Mouse (Mus musculus) midbrain, embryonic 15.5 days (tissue): ENCODE measurements around the gene Srd5a3. TPM values are rescaled to one million over a fixed set of nuclear protein-coding genes. Genes with fewer than 3 reads are reported as not detected.
"Not testable (repeated sequence)": the region's sequence is repeated elsewhere in the genome, so short reads cannot be mapped to it uniquely, and the experiment has no call there.

Experiments used
- ATAC-seq: fragments of 200-750 bp; cut with Nextera tagmentation; replicated peaks from 2 replicates; pipeline ENCODE4 v1.8.0; 2017; ENCODE audit warnings: moderate TSS enrichment
- H3K27ac ChIP-seq: fragments of 300-500 bp; sonication (generic); 2 replicates; pipeline ENCODE4 v1.5.1; 2015; ENCODE audit warnings: mild to moderate bottlenecking, inconsistent platforms
- H3K27me3 ChIP-seq: fragments of 300-500 bp; sonication (generic); replicated peaks from 2 replicates; pipeline ENCODE4 v1.6.1; 2015; ENCODE audit warnings: inconsistent platforms
- H3K36me3 ChIP-seq: fragments of 300-500 bp; sonication (generic); replicated peaks from 2 replicates; pipeline ENCODE4 v1.6.1; 2015; ENCODE audit warnings: inconsistent platforms
- H3K4me1 ChIP-seq: fragments of 300-500 bp; sonication (generic); 2 replicates; pipeline ENCODE4 v1.6.1; 2015; ENCODE audit warnings: inconsistent platforms
- H3K4me2 ChIP-seq: fragments of 300-500 bp; sonication (generic); 2 replicates; pipeline ENCODE4 v1.6.1; 2015; ENCODE audit warnings: inconsistent platforms, mild to moderate bottlenecking, moderate library complexity
- H3K4me3 ChIP-seq: fragments of 300-500 bp; sonication (generic); 2 replicates; pipeline ENCODE4 v1.5.1; 2015; ENCODE audit warnings: mild to moderate bottlenecking, inconsistent platforms
- H3K9ac ChIP-seq: fragments of 300-500 bp; sonication (generic); 2 replicates; pipeline ENCODE4 v1.6.1; 2015; ENCODE audit warnings: mild to moderate bottlenecking, inconsistent platforms
- H3K9me3 ChIP-seq: fragments of 300-500 bp; sonication (generic); 2 replicates; pipeline ENCODE4 v1.6.1; 2016; ENCODE audit warnings: inconsistent platforms
- WGBS: fragments of 180-500 bp; shearing (Covaris S2); methylation state at CpG from one replicate; pipeline ENCODE4 v1.1.7; 2015; ENCODE audit warnings: mixed read lengths; 5-methylcytosine and 5-hydroxymethylcytosine counted together
- polyA plus RNA-seq: library from polyadenylated mRNA; unstranded; fragments of >200 nt; fragmentation: Nextera tagmentation; extraction: Ambion mirVana; gene quantifications from 2 replicates; pipeline ENCODE4 v1.2.1, GENCODE M21; 2015

Srd5a3 gene
- polyA plus RNA-seq = 15.5 and 17.8 TPM in 2 replicates

GRCm38 (mm10) chr5:76139808-76140729 lies at the start of gene Srd5a3:
Gene Srd5a3 (plus strand): TSS chr5:76140271.
- peak within 1 kb of the TSS; percentile 93 for H3K4me3 ChIP-seq
- H3K9ac ChIP-seq = peak within 1 kb of the TSS; percentile 94
- no peaks in the 10 kb centered on the region for H3K27me3 ChIP-seq
- peak within 1 kb of the TSS; percentile 93 for H3K27ac ChIP-seq
- H3K9me3 ChIP-seq = no peaks in the 10 kb centered on the region
- ATAC-seq = peak; percentile 96
- WGBS = 2% methylated on average over 66 of the region's 69 CpGs
- H3K36me3 ChIP-seq = no peaks in the 10 kb centered on the region
- H3K4me2 ChIP-seq = peak within 1 kb of the TSS; percentile 92
- H3K4me1 ChIP-seq = peaks cover 13% of the 10 kb centered on the region

- H3K4me2 ChIP-seq, H3K9ac ChIP-seq, ATAC-seq, H3K27ac ChIP-seq, H3K9me3 ChIP-seq, H3K36me3 ChIP-seq, H3K4me3 ChIP-seq, H3K27me3 ChIP-seq, H3K4me1 ChIP-seq: not testable (repeated sequence)
- 81% methylated on average over 5 of the region's 5 CpGs for WGBS
These were observed 36.3 kb upstream of the Srd5a3 start for GRCm38 (mm10) chr5:76103809-76104208.

GRCm38 (mm10) chr5:76107306-76107705 lies 32.8 kb upstream of the Srd5a3 start:
- Histone ChIP-seq H3K9me3 (no peaks in the 10 kb centered on the region), H3K9ac (no peak overlapping the region), H3K4me2 (no peak overlapping the region), H3K36me3 (no peaks in the 10 kb centered on the region), H3K27ac (no peak overlapping the region), H3K27me3 (no peaks in the 10 kb centered on the region), H3K4me1 (no peaks in the 10 kb centered on the region), H3K4me3 (no peak overlapping the region)
- whole genome bisulfite sequencing = 82% methylated on average over 5 of the region's 5 CpGs
- no peak for ATAC-seq

- Histone ChIP-seq H3K36me3 (no peaks in the 10 kb centered on the region), H3K27me3 (no peaks in the 10 kb centered on the region), H3K9me3 (no peaks in the 10 kb centered on the region), H3K4me1 (no peaks in the 10 kb centered on the region), H3K27ac (no peak overlapping the region), H3K4me3 (no peak overlapping the region), H3K9ac (no peak overlapping the region), H3K4me2 (no peak overlapping the region)
- ATAC-seq = no peak
- 87% methylated on average over 3 of the region's 3 CpGs for WGBS
These were observed 31.6 kb upstream of the Srd5a3 start for GRCm38 (mm10) chr5:76108496-76108895.

GRCm38 (mm10) chr5:76111173-76111572 lies 28.9 kb upstream of the Srd5a3 start:
- Histone ChIP-seq H3K9me3 (no peaks in the 10 kb centered on the region), H3K9ac (no peak overlapping the region), H3K36me3 (no peaks in the 10 kb centered on the region), H3K27me3 (no peaks in the 10 kb centered on the region), H3K4me3 (no peak overlapping the region), H3K27ac (no peak overlapping the region), H3K4me1 (no peaks in the 10 kb centered on the region), H3K4me2 (no peak overlapping the region)
- no peak for ATAC-seq
- WGBS = 88% methylated on average over 3 of the region's 3 CpGs

GRCm38 (mm10) chr5:76112016-76112415 lies 28.1 kb upstream of the Srd5a3 start:
- H3K9ac ChIP-seq = no peak overlapping the region
- no peaks in the 10 kb centered on the region for H3K4me1 ChIP-seq
- H3K9me3 ChIP-seq = no peaks in the 10 kb centered on the region
- 82% methylated on average over 4 of the region's 4 CpGs for WGBS
- no peak for ATAC-seq
- H3K36me3 ChIP-seq = no peaks in the 10 kb centered on the region
- H3K4me2 ChIP-seq = no peak overlapping the region
- H3K4me3 ChIP-seq = no peak overlapping the region
- H3K27me3 ChIP-seq = no peaks in the 10 kb centered on the region
- no peak overlapping the region for H3K27ac ChIP-seq

- no peaks in the 10 kb centered on the region for H3K4me1 ChIP-seq
- H3K4me3 ChIP-seq = no peak overlapping the region
- 75% methylated on average over 8 of the region's 8 CpGs for WGBS
- H3K27ac ChIP-seq = no peak overlapping the region
- ATAC-seq = no peak
- H3K27me3 ChIP-seq = no peaks in the 10 kb centered on the region
- H3K9ac ChIP-seq = no peak overlapping the region
- no peaks in the 10 kb centered on the region for H3K9me3 ChIP-seq
- H3K4me2 ChIP-seq = no peak overlapping the region
- no peaks in the 10 kb centered on the region for H3K36me3 ChIP-seq
These were observed 24.5 kb upstream of the Srd5a3 start for GRCm38 (mm10) chr5:76115436-76116041.

- no peak overlapping the region for H3K4me3 ChIP-seq
- H3K36me3 ChIP-seq = no peaks in the 10 kb centered on the region
- no peaks in the 10 kb centered on the region for H3K27me3 ChIP-seq
- H3K4me2 ChIP-seq = no peak overlapping the region
- H3K9ac ChIP-seq = no peak overlapping the region
- WGBS = 40% methylated on average over 7 of the region's 7 CpGs
- no peaks in the 10 kb centered on the region for H3K4me1 ChIP-seq
- 0 out of 2 replicates have a peak, but pooled peaks cover 3% of the 10 kb centered on the region for H3K9me3 ChIP-seq
- H3K27ac ChIP-seq = no peak overlapping the region
- ATAC-seq = no peak
These were observed 21.6 kb upstream of the Srd5a3 start for GRCm38 (mm10) chr5:76118441-76118840.

GRCm38 (mm10) chr5:76120634-76121033 lies 19.4 kb upstream of the Srd5a3 start:
- 82% methylated on average over 5 of the region's 5 CpGs for WGBS
- ATAC-seq = no peak
- H3K36me3 ChIP-seq = no peaks in the 10 kb centered on the region
- no peak overlapping the region for H3K4me2 ChIP-seq
- H3K4me3 ChIP-seq = no peak overlapping the region
- H3K27ac ChIP-seq = no peak overlapping the region
- H3K4me1 ChIP-seq = no peaks in the 10 kb centered on the region
- peaks cover 3% of the 10 kb centered on the region; the same call in 1 of the 2 replicates for H3K9me3 ChIP-seq
- H3K27me3 ChIP-seq = no peaks in the 10 kb centered on the region
- H3K9ac ChIP-seq = no peak overlapping the region

- H3K4me1 ChIP-seq = no peaks in the 10 kb centered on the region
- no peak overlapping the region for H3K4me3 ChIP-seq
- 87% methylated on average over 5 of the region's 5 CpGs for WGBS
- H3K36me3 ChIP-seq = no peaks in the 10 kb centered on the region
- H3K4me2 ChIP-seq = no peak overlapping the region
- no peak for ATAC-seq
- H3K9ac ChIP-seq = no peak overlapping the region
- peaks cover 3% of the 10 kb centered on the region; the same call in 1 of the 2 replicates for H3K9me3 ChIP-seq
- no peaks in the 10 kb centered on the region for H3K27me3 ChIP-seq
- no peak overlapping the region for H3K27ac ChIP-seq
These were observed 12.3 kb upstream of the Srd5a3 start for GRCm38 (mm10) chr5:76127584-76128316.

GRCm38 (mm10) chr5:76130292-76130691 lies 9.8 kb upstream of the Srd5a3 start:
- no peak overlapping the region for H3K4me3 ChIP-seq

GRCm38 (mm10) chr5:76131990-76132389 lies 8.1 kb upstream of the Srd5a3 start:
- no peak for ATAC-seq
- H3K4me2 ChIP-seq = no peak overlapping the region
- WGBS = 86% methylated on average over 4 of the region's 4 CpGs

More at GRCm38 (mm10) chr5:76130292-76130691, 9.8 kb upstream of the Srd5a3 start:
- H3K4me2 ChIP-seq = no peak overlapping the region
- 54% methylated on average over 2 of the region's 2 CpGs for WGBS
- H3K36me3 ChIP-seq = no peaks in the 10 kb centered on the region
- H3K4me1 ChIP-seq = no peaks in the 10 kb centered on the region
- ATAC-seq = no peak
- no peak overlapping the region for H3K27ac ChIP-seq
- no peaks in the 10 kb centered on the region for H3K9me3 ChIP-seq
- no peaks in the 10 kb centered on the region for H3K27me3 ChIP-seq
- H3K9ac ChIP-seq = no peak overlapping the region

More at GRCm38 (mm10) chr5:76131990-76132389, 8.1 kb upstream of the Srd5a3 start:
- H3K4me1 ChIP-seq = no peaks in the 10 kb centered on the region
- no peak overlapping the region for H3K27ac ChIP-seq
- H3K4me3 ChIP-seq = no peak overlapping the region
- no peaks in the 10 kb centered on the region for H3K9me3 ChIP-seq
- H3K27me3 ChIP-seq = no peaks in the 10 kb centered on the region
- H3K36me3 ChIP-seq = no peaks in the 10 kb centered on the region
- H3K9ac ChIP-seq = no peak overlapping the region
